Mouse (Mus musculus) urinary bladder, postnatal 10 days (tissue): ENCODE data around the gene Zfp354c.

ENCODE experiments used
- DNase-seq: peaks from one replicate; pipeline ENCODE4 v3.0.0; 2022; ENCODE audit warnings: low spot score

Gene Zfp354c

DNA sequence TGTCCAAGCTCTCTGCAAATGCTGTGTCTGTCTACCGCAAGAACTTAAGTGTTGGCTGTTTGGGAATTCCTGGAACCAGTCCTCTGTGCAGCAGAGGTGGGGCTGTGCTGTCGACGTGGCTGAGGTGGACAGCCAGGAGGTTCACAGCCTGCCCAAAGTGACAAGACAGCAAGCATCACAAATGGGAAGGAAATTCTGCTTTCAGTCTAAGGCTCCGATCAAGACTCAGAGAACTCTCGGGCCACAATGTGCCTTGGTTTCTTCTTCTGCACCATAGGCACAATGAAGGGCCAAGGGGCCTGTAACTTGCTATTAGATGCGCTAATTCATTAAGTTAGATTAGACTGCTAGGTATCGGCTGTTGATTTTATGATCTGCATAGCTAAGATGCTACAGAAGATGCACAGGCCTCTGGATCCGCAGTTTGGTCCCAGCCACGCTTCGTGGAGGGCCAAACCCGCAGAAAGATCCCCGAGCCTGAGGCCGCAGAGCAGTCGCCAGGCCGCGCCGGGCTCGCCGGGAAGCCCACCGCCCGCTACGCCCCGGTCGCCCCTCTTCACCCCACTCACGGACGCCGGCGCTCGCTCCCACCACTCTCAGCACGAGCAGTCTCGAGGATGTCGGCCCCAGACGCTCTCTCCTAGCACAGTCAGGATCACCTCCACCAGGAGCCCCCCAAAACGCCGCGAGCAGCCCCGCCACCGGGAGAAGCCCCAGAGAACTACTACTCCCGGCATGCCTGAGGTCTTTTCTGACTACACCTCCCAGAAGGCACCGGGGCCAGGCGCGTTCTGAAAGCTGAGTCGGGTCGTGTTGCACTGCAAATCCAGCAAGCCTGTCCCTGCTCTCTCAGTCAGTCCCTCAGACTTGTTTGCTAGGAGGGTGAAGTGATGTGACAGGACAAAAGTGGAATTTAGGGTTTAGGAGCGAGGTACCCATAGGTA is at the start of gene Zfp354c:
Gene Zfp354c (minus strand): TSS at position 715 of the 944 bp plus-strand sequence.
- peak; percentile 50 for DNase-seq

GRCm38 (mm10) chr11:50850989-50851601 is 23.6 kb upstream of the Zfp354c start:
- DNase-seq = no peak

DNA sequence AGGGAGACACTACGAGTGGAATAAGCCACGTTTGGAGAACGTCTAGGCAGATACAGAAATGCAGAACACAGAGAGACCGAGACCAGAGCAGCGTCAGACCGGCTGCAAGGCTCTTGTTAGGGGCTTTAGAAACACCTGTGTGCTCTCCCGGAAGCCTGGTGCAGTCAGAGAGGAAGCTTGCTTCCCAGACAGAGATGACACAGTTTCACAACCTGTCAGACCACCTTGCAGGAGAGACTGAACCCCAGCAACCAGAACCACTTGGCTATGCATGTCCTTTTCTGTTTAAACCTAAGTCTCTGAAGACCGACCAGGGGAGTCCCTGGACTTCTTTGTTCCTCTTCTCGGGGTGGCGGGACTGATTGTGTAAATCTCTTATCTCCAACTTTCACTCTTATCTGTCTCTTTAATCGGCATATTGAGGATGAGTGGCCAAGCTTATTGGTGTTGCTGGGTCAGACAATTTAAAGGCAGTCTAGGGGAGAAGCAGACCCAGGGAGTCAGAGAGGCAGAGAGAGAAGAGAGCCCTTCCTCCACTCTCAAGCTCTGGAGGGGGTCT is 22.7 kb upstream of the Zfp354c start, which contains the start of gene Grm6:
Gene Grm6 (plus strand): TSS at position 509 of the 559 bp plus-strand sequence.
- no peak for DNase-seq

DNA sequence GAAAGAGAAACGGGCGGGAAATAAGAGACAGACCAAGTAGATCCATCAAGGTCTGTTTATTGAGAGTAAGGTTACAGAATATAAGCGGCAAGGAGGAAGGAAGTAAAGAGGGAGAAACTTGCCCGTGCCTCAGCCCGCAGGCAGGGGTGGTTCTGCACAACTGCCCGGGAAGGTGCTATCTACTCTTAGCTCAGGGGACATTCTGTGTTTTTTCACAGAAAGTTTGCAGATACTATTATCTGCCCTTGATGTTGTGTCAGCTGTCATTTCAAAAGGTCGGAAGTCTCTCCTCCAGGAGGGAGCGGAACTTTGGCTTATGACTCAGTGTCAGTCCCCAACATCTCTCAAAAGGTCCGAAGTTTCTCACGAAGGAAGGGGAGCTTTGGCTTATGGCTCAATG is 21.8 kb upstream of the Zfp354c start:
- DNase-seq = no peak

DNA sequence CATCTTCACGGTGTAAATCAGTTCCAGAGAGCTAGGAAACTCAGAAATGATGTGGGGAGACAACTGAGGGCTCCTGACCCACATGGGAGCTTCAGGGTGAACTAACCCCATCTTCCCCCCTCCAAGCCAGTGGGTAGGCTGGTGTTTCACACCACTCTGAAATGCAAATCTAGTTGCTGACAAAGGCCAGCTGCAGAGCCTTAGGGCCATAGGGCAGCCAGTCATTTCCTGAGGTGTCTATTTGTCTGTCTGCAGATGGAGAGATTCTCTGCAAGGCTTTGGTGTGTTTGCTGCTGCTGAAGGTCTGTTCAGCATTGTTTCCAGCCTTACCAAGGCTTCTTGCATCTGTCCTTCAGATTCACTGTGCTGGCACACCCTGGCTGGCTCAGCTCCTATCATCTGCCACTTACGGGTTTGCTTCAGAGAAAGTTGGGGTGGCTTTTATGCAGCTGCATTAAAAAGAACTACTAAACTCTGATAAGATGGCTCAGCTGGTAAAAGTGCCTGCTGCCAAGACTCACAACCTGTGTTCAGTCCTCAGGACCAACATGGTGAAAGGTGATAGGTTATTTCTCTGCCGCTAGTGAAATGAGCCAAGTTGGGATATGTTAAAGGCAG is 21.1 kb upstream of the Zfp354c start:
- DNase-seq = no peak

- no peak for DNase-seq
These were observed 19.5 kb upstream of the Zfp354c start for GRCm38 (mm10) chr11:50847047-50847446.

- DNase-seq = no peak
These were observed 18.4 kb upstream of the Zfp354c start for GRCm38 (mm10) chr11:50845951-50846350.

GRCm38 (mm10) chr11:50841023-50841735 is 13.7 kb upstream of the Zfp354c start, which contains the start of gene Zfp879:
Gene Zfp879, minus strand, starts transcription at chr11:50841552.
- DNase-seq = peak; percentile 63

DNA sequence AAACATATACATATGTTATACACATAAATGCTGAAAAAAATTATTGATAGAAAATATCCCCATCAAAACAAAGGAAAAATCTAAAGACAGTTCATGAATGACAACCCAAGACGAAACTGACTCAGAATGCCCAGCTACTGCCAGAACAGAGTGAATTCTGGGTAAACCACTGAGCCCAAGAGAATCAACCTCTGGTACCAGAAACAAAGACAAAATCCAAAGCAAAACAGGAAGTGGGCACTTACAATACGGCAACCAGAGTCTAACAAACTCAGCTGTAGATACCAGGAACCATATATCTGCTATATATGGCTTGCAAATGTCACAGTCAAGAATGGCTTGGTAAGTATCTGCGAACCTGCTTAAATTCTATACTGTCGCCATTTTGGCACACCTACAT is 8.2 kb upstream of the Zfp354c start:
- DNase-seq = no peak

DNA sequence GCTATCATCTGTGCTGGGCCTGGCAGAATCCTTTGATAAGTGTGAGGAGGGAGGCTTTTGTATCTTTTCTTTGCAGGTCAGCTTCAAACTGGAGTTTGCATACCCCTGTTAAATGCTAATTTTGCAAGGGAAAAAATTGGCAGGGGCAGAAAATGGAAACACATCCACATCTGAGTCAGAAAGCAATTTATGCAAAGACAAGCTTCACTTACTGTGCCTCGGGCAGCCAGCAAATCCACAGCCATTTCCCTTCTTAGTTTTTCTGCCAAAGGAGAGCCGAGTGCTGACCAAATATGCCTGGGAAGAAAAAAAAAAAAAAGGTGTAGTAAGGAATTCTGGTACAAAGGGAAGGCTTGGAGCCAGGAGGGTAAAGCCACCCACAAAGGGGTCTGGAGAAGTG is 1.3 kb downstream of the Zfp354c start:
- no peak for DNase-seq

GRCm38 (mm10) chr11:50814233-50814632 is 13.3 kb downstream of the Zfp354c start:
- DNase-seq = no peak

DNA sequence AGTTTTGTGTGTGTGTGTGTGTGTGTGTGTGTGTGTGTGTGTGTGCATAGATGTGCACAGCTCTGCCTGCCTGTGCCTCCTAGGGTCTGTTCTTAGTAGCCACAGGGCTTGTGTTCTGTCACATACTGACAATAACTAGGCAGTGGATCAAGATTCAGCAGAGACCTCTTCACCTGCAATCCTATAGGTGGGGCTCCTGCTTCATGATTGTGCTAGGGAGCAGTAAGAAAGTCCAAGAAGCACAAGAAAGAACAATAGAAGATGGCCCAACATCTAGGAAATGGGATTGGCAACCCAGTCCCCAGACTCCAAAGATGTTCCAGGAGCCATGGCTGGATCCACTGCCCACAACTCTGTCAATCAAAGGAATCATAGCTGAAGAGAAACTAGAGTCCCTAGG is 28.7 kb downstream of the Zfp354c start:
- no peak for DNase-seq

- no peak for DNase-seq
These were observed 29.9 kb downstream of the Zfp354c start for GRCm38 (mm10) chr11:50797674-50798073.

DNA sequence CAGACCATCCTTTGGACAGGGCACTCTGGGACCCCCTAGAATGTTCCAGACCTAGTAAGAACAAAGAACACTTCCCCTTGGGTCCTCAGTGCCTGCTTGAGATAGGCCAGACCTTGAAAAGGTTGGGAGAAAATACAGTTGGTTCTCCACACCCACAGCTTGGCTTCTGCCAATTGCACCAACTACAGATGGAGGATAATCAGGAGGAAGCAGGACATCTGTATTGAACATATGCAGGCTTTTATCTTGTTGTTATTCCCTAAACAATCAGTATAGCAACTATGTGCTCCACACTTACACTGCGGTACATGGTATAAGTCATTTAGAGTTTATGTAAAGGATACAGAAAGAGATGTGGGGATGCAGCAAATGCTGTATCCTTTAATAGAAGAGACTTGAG is 56.5 kb downstream of the Zfp354c start:
- no peak for DNase-seq

- peak; percentile 59 for DNase-seq
These were observed 58.4 kb downstream of the Zfp354c start for GRCm38 (mm10) chr11:50768995-50769749.

- no peak for DNase-seq
These were observed 60.5 kb downstream of the Zfp354c start for GRCm38 (mm10) chr11:50767039-50767438.

DNA sequence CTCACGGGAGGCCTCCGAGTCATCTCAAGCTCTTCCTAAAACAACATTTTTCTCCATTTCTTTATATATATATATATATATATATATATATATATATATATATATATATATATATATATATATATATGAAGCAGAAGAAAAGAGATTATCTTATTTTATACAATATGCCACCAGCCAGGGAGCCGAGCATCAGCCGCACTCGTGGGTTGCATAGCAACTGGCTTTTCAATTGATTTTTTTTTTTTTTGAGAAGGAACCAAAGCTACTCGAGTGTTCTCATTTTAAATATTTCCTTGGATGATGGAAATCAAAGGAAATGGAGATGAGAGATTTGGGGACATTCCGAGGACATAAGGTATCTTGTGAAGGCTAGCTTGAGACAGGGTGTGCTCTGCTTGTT is 61.1 kb downstream of the Zfp354c start:
- DNase-seq = no peak
